Mouse (Mus musculus) heart, adult 2 months (tissue): ENCODE measurements around the gene Prkab1. TPM values are rescaled to one million over a fixed set of nuclear protein-coding genes. Genes with fewer than 3 reads are reported as not detected.
A peak's percentile ranks its signal among the peaks of the same experiment; 100 is the strongest.

Source experiments
- DNase-seq, 2 experiments: peaks; one replicate each; pipeline ENCODE4 v3.0.0; 2021
- H3K27ac ChIP-seq: fragments of 200-600 bp; 2 replicates; pipeline ENCODE4 v1.8.1; 2022
- H3K27me3 ChIP-seq: fragments of 200-500 bp; 2 replicates; pipeline ENCODE4 v1.6.1; 2012; ENCODE audit warnings: mild to moderate bottlenecking, low read length, inconsistent platforms, mixed read lengths; ENCODE audit not compliant: control insufficient read depth, insufficient read depth
- H3K36me3 ChIP-seq: fragments of 200-500 bp; 2 replicates; pipeline ENCODE4 v1.6.1; 2012; ENCODE audit warnings: low read length, inconsistent platforms; ENCODE audit not compliant: control insufficient read depth, insufficient read depth
- H3K4me1 ChIP-seq: fragments of 200-500 bp; 2 replicates; pipeline ENCODE4 v1.6.1; 2011; ENCODE audit warnings: low read length; ENCODE audit not compliant: control insufficient read depth, insufficient read depth
- H3K4me3 ChIP-seq: fragments of 200-600 bp; 2 replicates; pipeline ENCODE4 v1.8.1; 2022
- H3K79me2 ChIP-seq: fragments of 200-500 bp; replicated peaks from 2 replicates; pipeline ENCODE4 v1.6.1; 2012; ENCODE audit warnings: mild to moderate bottlenecking, inconsistent platforms, low read length, moderate library complexity, mixed read lengths; ENCODE audit not compliant: control insufficient read depth, insufficient read depth
- H3K9ac ChIP-seq: fragments of 200-500 bp; 2 replicates; pipeline ENCODE4 v1.6.1; 2012; ENCODE audit warnings: low read depth, mild to moderate bottlenecking, control low read depth, inconsistent platforms, low read length, mixed read lengths
- CTCF ChIP-seq: fragments of 200-600 bp; IDR thresholded peaks from 2 replicates; pipeline ENCODE4 v1.8.1; 2022; ENCODE audit warnings: antibody characterized with exemption, mild to moderate bottlenecking, moderate library complexity
- EP300 ChIP-seq: fragments of 200-500 bp; IDR thresholded peaks from 2 replicates; pipeline ENCODE4 v1.6.1; 2011; ENCODE audit warnings: low read depth, low read length, control low read depth; ENCODE audit not compliant: insufficient read depth
- POLR2A ChIP-seq: fragments of 200-500 bp; IDR thresholded peaks from 2 replicates; pipeline ENCODE4 v1.6.1; 2011; ENCODE audit warnings: mild to moderate bottlenecking, low read depth, low read length, control low read depth; ENCODE audit not compliant: insufficient read depth
- WGBS: fragments of 180-500 bp; shearing (Covaris S2); methylation state at CpG from one replicate; pipeline ENCODE4 v1.1.7; 2018; 5-methylcytosine and 5-hydroxymethylcytosine counted together
- intact Hi-C: fragments of 180-260 bp; cut with DNase I; formaldehyde crosslinking; loops from one replicate; pipeline ENCODE4 v1.15.1; 2025
- polyA plus RNA-seq: library from polyadenylated mRNA; depleted of rRNA; stranded (reverse); fragments of >200 nt; gene quantifications from 2 replicates; pipeline ENCODE4 v1.2.3, GENCODE M21; 2012
- total RNA-seq, 2 experiments: library from RNA; stranded (reverse); gene quantifications; 2 replicates each; pipeline ENCODE4 v1.2.3; 2021

Gene Prkab1
- total and polyA plus RNA-seq, 3 experiments = 50.6 to 64.8 (median 55.5) TPM

DNA sequence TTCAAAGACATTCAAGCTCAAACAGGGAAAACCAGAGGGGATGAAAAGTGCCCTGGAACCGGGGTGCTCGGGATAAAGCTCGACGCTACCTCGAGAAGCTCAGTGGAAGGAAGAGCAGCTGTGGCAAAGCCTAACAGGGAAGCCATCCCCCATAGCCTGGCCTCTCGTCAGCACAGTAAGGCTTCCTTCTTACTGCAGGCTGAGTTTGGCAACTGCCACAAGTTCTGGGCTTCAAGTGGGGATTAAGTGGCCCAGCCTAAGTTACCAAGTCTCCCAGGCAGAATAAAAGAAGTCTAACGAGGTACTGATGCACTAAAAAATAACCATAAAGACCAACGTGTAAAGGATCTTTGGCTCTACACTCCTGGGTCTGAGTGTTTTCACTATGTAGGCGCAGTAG lies 6.1 kb downstream of the Prkab1 start:
- peaks cover 15% of the 10 kb centered on the region for H3K4me1 ChIP-seq
- H3K9ac ChIP-seq = no peak overlapping the region
- H3K27me3 ChIP-seq = no peaks in the 10 kb centered on the region
- DNase-seq = no peak
- peak overlapping the region; percentile 78 for H3K27ac ChIP-seq
- WGBS = 83% methylated on average over 9 of the region's 9 CpGs
- no peak for TF ChIP-seq POLR2A
- no peak for TF ChIP-seq EP300
- no peak for TF ChIP-seq CTCF
- H3K79me2 ChIP-seq = no peaks in the 10 kb centered on the region
- no peak overlapping the region for H3K4me3 ChIP-seq
- peaks cover 10% of the 10 kb centered on the region for H3K36me3 ChIP-seq
- intact Hi-C loops = no loop called here

- 89% methylated on average over 8 of the region's 8 CpGs for WGBS
- Histone ChIP-seq H3K36me3 (peaks cover 10% of the 10 kb centered on the region), H3K79me2 (no peaks in the 10 kb centered on the region), H3K4me1 (peaks cover 13% of the 10 kb centered on the region), H3K9ac (no peak overlapping the region), H3K4me3 (no peak overlapping the region), H3K27me3 (no peaks in the 10 kb centered on the region), H3K27ac (no peak overlapping the region)
- no peak for TF ChIP-seq EP300
- TF ChIP-seq POLR2A = no peak
- TF ChIP-seq CTCF = no peak
- DNase-seq = no peak
- intact Hi-C loops = no loop called here
Measured at GRCm38 (mm10) chr5:116017391-116017790, 6.9 kb downstream of the Prkab1 start.

DNA sequence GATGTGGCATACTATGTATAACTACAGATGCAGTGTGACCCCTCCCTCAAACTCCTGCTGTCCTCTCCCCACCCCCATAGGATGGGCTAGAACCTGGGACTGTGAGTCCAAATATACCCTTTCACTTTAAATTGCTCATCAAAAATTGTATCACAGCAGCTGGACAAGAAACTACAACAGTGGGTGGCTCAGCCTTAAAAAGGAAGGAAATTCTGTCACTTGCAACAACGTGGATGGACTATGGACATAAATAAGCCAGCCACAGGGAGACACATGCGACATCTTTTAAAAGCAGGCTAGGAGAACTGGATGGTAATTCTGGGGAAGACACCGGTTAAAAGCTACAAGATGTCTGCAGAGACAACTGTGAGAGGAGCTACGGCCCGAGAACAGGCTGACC lies 7.8 kb downstream of the Prkab1 start:
- TF ChIP-seq CTCF (no peak), EP300 (no peak), POLR2A (no peak)

GRCm38 (mm10) chr5:116014237-116014636 lies 10.1 kb downstream of the Prkab1 start:
- Histone ChIP-seq H3K27me3 (no peaks in the 10 kb centered on the region), H3K4me1 (peaks cover 4% of the 10 kb centered on the region), H3K9ac (no peak overlapping the region), H3K4me3 (no peak overlapping the region), H3K36me3 (0 out of 2 replicates have a peak, but pooled peaks cover 2% of the 10 kb centered on the region), H3K79me2 (no peaks in the 10 kb centered on the region), H3K27ac (no peak overlapping the region)
- no peak for TF ChIP-seq CTCF
- no peak for TF ChIP-seq POLR2A
- no peak for TF ChIP-seq EP300
- intact Hi-C loops = no loop called here
- DNase-seq = no peak
- 94% methylated on average over 11 of the region's 11 CpGs for WGBS

More for the DNA sequence above, 7.8 kb downstream of the Prkab1 start:
- peaks cover 10% of the 10 kb centered on the region for H3K4me1 ChIP-seq
- H3K4me3 ChIP-seq = no peak overlapping the region
- no peaks in the 10 kb centered on the region for H3K79me2 ChIP-seq
- intact Hi-C loops = no loop called here
- 77% methylated on average over 5 of the region's 5 CpGs for WGBS
- DNase-seq = no peak
- H3K27me3 ChIP-seq = no peaks in the 10 kb centered on the region
- H3K27ac ChIP-seq = no peak overlapping the region
- H3K9ac ChIP-seq = no peak overlapping the region
- peaks cover 10% of the 10 kb centered on the region for H3K36me3 ChIP-seq

GRCm38 (mm10) chr5:116013821-116014220 lies 10.5 kb downstream of the Prkab1 start:
- H3K27me3 ChIP-seq = no peaks in the 10 kb centered on the region
- peaks cover under 1% of the 10 kb centered on the region for H3K4me1 ChIP-seq
- intact Hi-C loops = no loop called here
- H3K9ac ChIP-seq = no peak overlapping the region
- no peak overlapping the region for H3K27ac ChIP-seq
- H3K4me3 ChIP-seq = no peak overlapping the region
- no peaks in the 10 kb centered on the region for H3K79me2 ChIP-seq
- TF ChIP-seq CTCF (no peak), EP300 (no peak), POLR2A (no peak)
- no peak for DNase-seq
- 82% methylated on average over 8 of the region's 8 CpGs for WGBS
- H3K36me3 ChIP-seq = 0 out of 2 replicates have a peak, but pooled peaks cover 2% of the 10 kb centered on the region

DNA sequence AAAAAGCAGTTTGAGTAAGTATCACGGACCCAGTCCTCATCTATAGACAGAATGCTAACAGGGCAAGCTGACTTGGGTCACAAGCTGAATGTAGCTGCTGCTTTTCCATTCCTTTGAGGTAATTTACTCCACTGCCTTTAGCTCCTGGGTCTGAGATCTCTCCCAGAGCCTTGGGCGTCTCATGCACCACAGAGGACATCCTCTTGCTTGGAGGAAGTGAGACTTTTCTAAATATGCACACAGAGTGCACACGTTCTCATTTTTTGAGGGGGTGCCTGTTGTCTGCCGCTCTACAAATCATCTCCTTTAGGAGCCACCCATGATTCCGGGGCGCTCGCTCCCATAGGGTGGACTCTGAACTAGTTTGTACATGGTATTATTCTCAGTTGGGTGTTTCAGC lies 11.8 kb downstream of the Prkab1 start:
- Histone ChIP-seq H3K79me2 (no peaks in the 10 kb centered on the region), H3K27me3 (no peaks in the 10 kb centered on the region), H3K36me3 (no peaks in the 10 kb centered on the region), H3K9ac (no peak overlapping the region), H3K4me1 (no peaks in the 10 kb centered on the region), H3K4me3 (no peak overlapping the region), H3K27ac (no peak overlapping the region)
- intact Hi-C loops = no loop called here
- 82% methylated on average over 7 of the region's 7 CpGs for WGBS
- TF ChIP-seq POLR2A = no peak
- no peak for TF ChIP-seq EP300
- TF ChIP-seq CTCF = no peak
- no peak for DNase-seq
